Mouse (Mus musculus): ENCODE measurements around the gene A630073D07Rik.

A630073D07Rik gene

DNA sequence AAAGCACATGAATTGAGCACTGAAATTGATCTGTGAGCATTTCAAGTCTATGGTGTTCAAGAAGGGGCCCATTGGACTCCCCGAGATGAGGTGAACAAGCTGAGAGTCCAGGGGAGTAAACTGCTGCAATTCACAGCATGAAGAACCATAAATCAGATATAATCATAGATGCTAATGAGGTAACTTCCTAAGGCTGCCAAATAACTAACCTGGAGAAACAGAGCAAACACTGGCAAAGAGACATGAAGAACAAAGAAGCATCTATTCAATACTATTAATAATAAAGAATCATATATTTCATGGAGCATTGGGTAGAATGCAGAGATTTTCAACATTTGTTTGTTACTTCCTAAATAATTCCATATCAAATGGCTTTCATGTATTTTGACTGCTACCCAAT lies at the start of gene A630073D07Rik:
Gene A630073D07Rik (minus strand): TSS at position 101 of the 400 bp plus-strand sequence.
- 72% methylated on average over 1 of the region's 1 CpGs for WGBS

DNA sequence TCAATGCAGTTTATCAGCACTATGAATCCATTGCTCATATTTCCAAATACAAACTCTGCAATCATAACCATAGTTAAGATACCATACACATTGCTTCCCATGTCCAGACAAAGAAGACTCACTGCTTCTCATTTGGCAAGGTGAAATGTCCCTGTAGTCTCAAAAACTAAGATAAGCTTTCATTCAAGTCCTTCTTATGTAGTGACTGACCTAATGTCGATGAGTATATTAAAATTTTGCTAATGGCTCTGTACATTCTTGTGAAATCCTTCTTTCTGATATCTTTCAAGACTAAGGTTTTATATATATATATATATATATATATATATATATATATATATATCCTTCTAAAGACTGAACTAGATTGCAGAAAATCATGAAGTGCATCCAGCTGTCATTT lies 49.6 kb upstream of the A630073D07Rik start, which contains the start of gene Tas2r121:
Gene Tas2r121 (minus strand): TSS at position 101 of the 400 bp plus-strand sequence.
- WGBS = 64% methylated on average over 1 of the region's 1 CpGs

DNA sequence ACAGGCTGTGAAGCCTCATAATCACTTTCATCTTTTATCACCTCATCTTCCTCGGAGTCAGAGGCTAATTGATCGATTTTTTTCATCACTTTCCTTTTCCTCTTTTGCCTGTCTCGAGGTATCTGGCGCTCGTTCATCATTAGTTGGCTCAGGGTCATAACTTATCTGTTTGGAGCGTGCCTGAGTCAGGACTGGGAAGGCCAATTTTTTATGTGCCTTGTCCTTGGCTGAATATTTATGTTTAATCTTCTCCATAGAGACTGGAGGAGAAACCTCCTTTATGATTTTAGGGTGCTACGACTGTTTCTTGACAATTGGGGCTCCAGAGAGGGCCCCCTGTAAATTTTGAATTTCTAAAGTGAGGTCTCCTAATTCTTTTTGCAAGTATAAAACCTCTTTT lies 40.3 kb upstream of the A630073D07Rik start:
- WGBS = 80% methylated on average over 7 of the region's 7 CpGs

DNA sequence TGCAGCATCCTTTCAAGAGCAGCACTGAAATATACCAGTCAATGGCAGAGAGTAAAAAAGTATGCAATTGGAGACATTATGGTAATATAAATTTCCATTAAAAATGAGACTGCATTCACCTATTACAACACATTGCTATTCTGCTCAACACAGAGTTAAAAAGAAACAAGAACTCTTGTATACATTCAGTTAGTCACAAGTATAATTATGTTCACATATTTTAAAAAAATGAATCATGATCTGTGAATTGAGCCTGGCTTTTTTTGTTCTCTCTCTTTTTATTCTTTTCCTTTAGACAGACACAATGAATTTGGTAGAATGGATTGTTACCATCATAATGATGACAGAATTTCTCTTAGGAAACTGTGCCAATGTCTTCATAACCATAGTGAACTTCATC lies 5.3 kb upstream of the A630073D07Rik start, which contains the start of gene Tas2r120:
Gene Tas2r120 (plus strand): TSS at position 301 of the 400 bp plus-strand sequence.

DNA sequence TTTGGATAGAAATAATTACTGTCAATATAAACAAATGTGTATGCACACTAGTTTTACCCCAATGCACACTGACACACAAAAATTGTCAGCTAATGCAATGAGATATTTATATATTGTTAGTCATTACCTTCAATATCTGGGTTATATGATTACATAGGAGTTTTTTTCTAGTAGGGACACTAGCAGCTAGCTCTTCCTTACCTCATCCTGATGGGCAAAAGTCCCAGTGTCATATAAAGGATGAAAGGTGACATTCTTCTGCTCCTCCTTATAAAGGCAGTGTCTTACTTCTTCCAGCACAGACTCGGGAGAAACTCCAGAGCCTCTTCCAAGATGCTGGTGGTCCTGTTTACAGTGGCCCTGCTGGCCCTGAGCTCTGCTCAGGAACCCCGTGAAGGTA lies 55.7 kb downstream of the A630073D07Rik start, which contains the start of gene Prp2:
Gene Prp2 (plus strand): TSS at position 301 of the 400 bp plus-strand sequence.
- 72% methylated on average over 2 of the region's 2 CpGs for WGBS

Data from cerebral cortex, adult 2 months (tissue).